Mouse (Mus musculus) spleen, adult 2 months (tissue): ENCODE results near the gene Nacc1.

ENCODE experiments used
- CTCF ChIP-seq: fragments of 200-500 bp; IDR thresholded peaks from 2 replicates; pipeline ENCODE4 v1.5.1; 2011; ENCODE audit warnings: mild to moderate bottlenecking, inconsistent platforms; ENCODE audit not compliant: insufficient read depth, insufficient read length, insufficient replicate concordance; ENCODE audit errors: extremely low read depth
- POLR2A ChIP-seq: fragments of 200-500 bp; IDR thresholded peaks from 2 replicates; pipeline ENCODE4 v1.6.1; 2011; ENCODE audit warnings: low read depth, low read length, inconsistent platforms

DNA sequence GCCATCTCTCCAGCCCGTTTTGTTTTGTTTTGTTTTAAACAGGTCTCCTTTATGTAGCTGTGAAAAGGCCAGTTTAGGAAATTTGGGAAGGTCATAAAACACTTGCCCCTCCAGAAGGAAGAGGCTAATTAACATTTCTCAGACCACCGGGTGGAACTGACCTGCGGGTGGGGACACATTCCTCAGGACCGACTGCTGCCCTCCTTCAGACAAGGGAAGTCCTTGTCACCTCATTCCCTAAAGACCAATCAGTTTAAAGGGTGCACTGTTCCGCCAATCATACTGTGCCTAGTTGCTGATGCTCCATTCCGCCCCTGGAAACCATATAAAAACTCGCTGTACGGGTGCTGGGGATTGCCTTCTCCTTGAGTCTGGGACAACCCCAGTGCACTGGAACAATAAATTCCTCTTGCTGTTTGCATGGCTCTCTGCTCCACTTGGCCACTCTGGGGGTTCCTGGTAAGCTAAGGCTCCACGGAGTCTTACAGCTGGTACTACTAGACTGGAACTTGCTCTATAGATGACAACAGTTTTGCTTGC lies 34.5 kb downstream of the Nacc1 start:
- no peak for TF ChIP-seq POLR2A
- no peak for TF ChIP-seq CTCF
